Mouse (Mus musculus): ENCODE measurements around the gene 9530077C05Rik.

The 9530077C05Rik gene

GRCm38 (mm10) chr9:22466212-22466611 is 54.9 kb downstream of the 9530077C05Rik start:
- no peak for DNase-seq

- peak in 1 of 2 experiments; percentile 34 for DNase-seq
Observed at GRCm38 (mm10) chr9:22467371-22468169, 56.3 kb downstream of the 9530077C05Rik start.

- DNase-seq = peak; percentile 53 to 68
Observed at GRCm38 (mm10) chr9:22468170-22468898, 57.0 kb downstream of the 9530077C05Rik start.

GRCm38 (mm10) chr9:22468899-22469259 is 57.6 kb downstream of the 9530077C05Rik start:
- no peak for DNase-seq

- no peak for DNase-seq
Observed at GRCm38 (mm10) chr9:22469643-22470042, 58.3 kb downstream of the 9530077C05Rik start, which contains the start of gene Rp9. TSS of gene Rp9 (minus strand) at chr9:22469743.

- DNase-seq = peak; percentile 87 to 92
Observed at GRCm38 (mm10) chr9:22475424-22475868, 64.1 kb downstream of the 9530077C05Rik start, which contains the start of gene Bbs9. TSS of gene Bbs9 (plus strand) at chr9:22475715.

- no peak for DNase-seq
Observed at GRCm38 (mm10) chr9:22476265-22476664, 65.0 kb downstream of the 9530077C05Rik start.

GRCm38 (mm10) chr9:22478946-22479345 is 67.6 kb downstream of the 9530077C05Rik start:
- no peak for DNase-seq

GRCm38 (mm10) chr9:22483866-22484561 is 72.7 kb downstream of the 9530077C05Rik start:
- no peak for DNase-seq

- DNase-seq = no peak
Observed at GRCm38 (mm10) chr9:22484562-22485308, 73.4 kb downstream of the 9530077C05Rik start.

GRCm38 (mm10) chr9:22486211-22486610 is 74.9 kb downstream of the 9530077C05Rik start:
- no peak for DNase-seq

- DNase-seq = no peak
Observed at GRCm38 (mm10) chr9:22488963-22489362, 77.7 kb downstream of the 9530077C05Rik start.

Data from spleen, adult 18-20 months (tissue).